Mouse (Mus musculus): ENCODE data around the gene Phtf2. TPM values are rescaled to one million over a fixed set of nuclear protein-coding genes. Genes with fewer than 3 reads are reported as not detected.
"Not testable (repeated sequence)": the region's sequence is repeated elsewhere in the genome, so short reads cannot be mapped to it uniquely, and the experiment has no call there.

The Phtf2 gene
- total and polyA plus RNA-seq, 3 experiments: 14.3 to 75.2 (median 61.2) TPM

GRCm38 (mm10) chr5:20779191-20779590 is 102.7 kb downstream of the Phtf2 start:
- intact Hi-C loops (cut with DNase I): no loop called here
- no peaks in the 10 kb centered on the region for H3K36me3 ChIP-seq (ENCODE audit: control insufficient read depth, insufficient read depth, low read length)
- DNase-seq: no peak
- H3K79me2 ChIP-seq (replicated peaks; ENCODE audit: control insufficient read depth, insufficient read depth, low read length): no peaks in the 10 kb centered on the region
- TF ChIP-seq POLR2A (IDR thresholded peaks at IDR 0.05; ENCODE audit: insufficient read depth, low read depth, low read length) (no peak), EP300 (IDR thresholded peaks at IDR 0.05; ENCODE audit: insufficient read depth, low read depth, low read length) (no peak), CTCF (IDR thresholded peaks at IDR 0.05) (no peak)
- H3K27me3 ChIP-seq (ENCODE audit: control insufficient read depth, insufficient read depth, low read length): no peaks in the 10 kb centered on the region
- H3K4me3 ChIP-seq: no peak overlapping the region
- H3K9ac ChIP-seq (ENCODE audit: low read depth, low read length): no peak overlapping the region
- no peak overlapping the region for H3K27ac ChIP-seq
- 58% methylated on average over 2 of the region's 2 CpGs for WGBS
- H3K4me1 ChIP-seq (ENCODE audit: control insufficient read depth, insufficient read depth, low read length): no peaks in the 10 kb centered on the region

DNA sequence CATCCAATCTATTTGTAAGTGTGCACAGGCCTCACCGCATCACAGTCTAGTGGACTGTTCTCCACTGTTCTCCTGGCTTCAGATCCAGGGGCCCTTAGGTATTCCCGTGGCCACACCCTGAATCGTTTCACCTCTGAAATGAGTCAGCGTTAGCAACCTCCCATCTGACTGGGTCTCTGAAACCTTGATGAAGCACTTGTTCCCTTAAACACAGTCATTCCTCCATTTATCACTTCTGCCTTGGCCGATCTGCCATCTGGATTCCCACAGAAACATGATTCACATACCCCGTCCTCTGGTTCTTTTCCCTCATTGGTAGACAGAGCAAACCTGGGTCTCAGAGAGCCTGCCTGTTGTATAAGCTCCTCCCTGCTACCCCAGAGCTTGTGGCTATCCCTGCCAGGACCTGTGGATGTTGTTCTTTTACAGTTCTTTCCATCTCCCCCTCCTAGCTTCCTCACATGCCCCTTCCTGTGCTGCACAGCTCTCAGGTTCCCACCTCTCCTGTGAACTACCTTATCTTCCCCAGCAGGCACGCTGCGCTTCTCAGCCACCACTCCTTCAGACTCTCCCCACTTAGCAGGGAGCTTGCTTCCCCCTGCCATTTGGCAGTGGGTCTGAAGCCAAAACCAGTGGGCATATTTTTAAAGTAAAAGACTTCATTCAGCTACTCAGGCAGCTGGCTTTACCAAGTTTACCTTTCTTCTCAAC is 103.5 kb downstream of the Phtf2 start:
- Histone ChIP-seq H3K9ac (ENCODE audit: low read depth, low read length) (no peak overlapping the region), H3K4me3 (no peak overlapping the region), H3K27me3 (ENCODE audit: control insufficient read depth, insufficient read depth, low read length) (no peaks in the 10 kb centered on the region), H3K36me3 (ENCODE audit: control insufficient read depth, insufficient read depth, low read length) (0 out of 2 replicates have a peak, but pooled peaks cover 1% of the 10 kb centered on the region), H3K79me2 (replicated peaks; ENCODE audit: control insufficient read depth, insufficient read depth, low read length) (no peaks in the 10 kb centered on the region), H3K4me1 (ENCODE audit: control insufficient read depth, insufficient read depth, low read length) (no peaks in the 10 kb centered on the region), H3K27ac (no peak overlapping the region)
- TF ChIP-seq POLR2A (IDR thresholded peaks at IDR 0.05; ENCODE audit: insufficient read depth, low read depth, low read length): no peak
- no peak for TF ChIP-seq CTCF (IDR thresholded peaks at IDR 0.05)
- no peak for TF ChIP-seq EP300 (IDR thresholded peaks at IDR 0.05; ENCODE audit: insufficient read depth, low read depth, low read length)
- intact Hi-C loops (cut with DNase I): no loop called here
- no peak for DNase-seq
- WGBS: 59% methylated on average over 8 of the region's 8 CpGs

DNA sequence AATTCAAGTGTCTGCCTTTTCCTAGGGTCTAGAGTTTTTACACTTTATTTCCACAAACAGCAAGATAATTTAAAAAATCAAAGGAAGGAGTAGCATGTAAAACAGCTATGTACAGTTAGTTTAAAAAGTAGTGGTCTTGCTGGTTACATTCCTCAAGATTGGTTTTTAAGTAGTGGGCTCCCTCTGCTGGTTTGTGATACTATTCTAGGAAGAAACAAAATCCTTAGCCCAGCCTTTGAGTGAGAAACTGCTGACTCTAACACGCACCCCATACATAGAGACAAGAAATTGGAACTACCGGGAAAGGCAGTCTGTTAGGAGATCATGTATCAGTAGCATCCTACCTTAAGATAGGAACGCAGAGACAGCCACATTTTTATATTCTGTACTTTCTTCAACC is 108.6 kb downstream of the Phtf2 start:
- no peak overlapping the region for H3K27ac ChIP-seq
- WGBS: 58% methylated on average over 3 of the region's 3 CpGs

DNA sequence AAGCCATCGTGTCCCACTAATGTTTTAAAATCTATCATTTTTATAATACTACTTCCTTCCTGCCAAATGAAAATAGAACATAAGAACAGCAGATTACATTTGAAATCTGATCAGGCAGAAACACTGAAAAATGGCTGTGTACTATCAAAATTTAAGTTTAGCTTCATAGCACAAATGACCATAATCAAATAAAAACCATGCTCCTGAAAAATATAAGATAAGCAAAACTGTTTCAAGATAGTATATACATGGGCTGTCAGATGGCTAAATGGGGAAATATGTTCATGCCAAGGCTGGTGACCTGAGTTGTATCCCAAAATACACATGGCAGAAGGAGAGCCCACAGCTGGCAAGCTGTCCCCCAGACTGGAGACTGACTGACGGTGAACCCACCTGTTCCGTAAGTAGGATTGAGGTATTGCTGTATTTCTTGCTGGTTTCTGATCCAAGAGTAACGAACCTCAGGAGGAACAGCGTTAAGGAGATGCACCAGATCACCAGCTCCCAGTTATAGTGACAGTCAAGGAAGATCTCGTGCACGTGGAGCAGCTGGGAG is 116.5 kb downstream of the Phtf2 start:
- H3K27ac ChIP-seq: no peak overlapping the region; the same call in 1 of the 2 replicates
- peaks cover 2% of the 10 kb centered on the region for H3K36me3 ChIP-seq (ENCODE audit: control insufficient read depth, insufficient read depth, low read length)
- 69% methylated on average over 7 of the region's 7 CpGs for WGBS
- TF ChIP-seq CTCF (IDR thresholded peaks at IDR 0.05): no peak
- TF ChIP-seq EP300 (IDR thresholded peaks at IDR 0.05; ENCODE audit: insufficient read depth, low read depth, low read length): no peak
- TF ChIP-seq POLR2A (IDR thresholded peaks at IDR 0.05; ENCODE audit: insufficient read depth, low read depth, low read length): no peak
- peaks cover 1% of the 10 kb centered on the region; the same call in 1 of the 2 replicates for H3K4me1 ChIP-seq (ENCODE audit: control insufficient read depth, insufficient read depth, low read length)
- peak in 1 of 2 experiments; percentile 36 for DNase-seq
- no peak overlapping the region for H3K9ac ChIP-seq (ENCODE audit: low read depth, low read length)
- intact Hi-C loops (cut with DNase I): no loop called here
- no peaks in the 10 kb centered on the region for H3K79me2 ChIP-seq (replicated peaks; ENCODE audit: control insufficient read depth, insufficient read depth, low read length)
- H3K27me3 ChIP-seq (ENCODE audit: control insufficient read depth, insufficient read depth, low read length): no peaks in the 10 kb centered on the region
- H3K4me3 ChIP-seq: no peak overlapping the region

More for the DNA sequence above, 108.6 kb downstream of the Phtf2 start:
- Histone ChIP-seq H3K4me1 (ENCODE audit: control insufficient read depth, insufficient read depth, low read length) (no peaks in the 10 kb centered on the region), H3K79me2 (replicated peaks; ENCODE audit: control insufficient read depth, insufficient read depth, low read length) (no peaks in the 10 kb centered on the region), H3K27me3 (ENCODE audit: control insufficient read depth, insufficient read depth, low read length) (no peaks in the 10 kb centered on the region), H3K9ac (ENCODE audit: low read depth, low read length) (no peak overlapping the region), H3K36me3 (ENCODE audit: control insufficient read depth, insufficient read depth, low read length) (0 out of 2 replicates have a peak, but pooled peaks cover 1% of the 10 kb centered on the region), H3K4me3 (no peak overlapping the region)
- intact Hi-C loops (cut with DNase I): loop anchor here (5.0 kb wide), 1 partner anchor 1251 kb away; no protein-coding TSS in a partner anchor
- DNase-seq: no peak
- TF ChIP-seq CTCF (IDR thresholded peaks at IDR 0.05) (peak; percentile 66), POLR2A (IDR thresholded peaks at IDR 0.05; ENCODE audit: insufficient read depth, low read depth, low read length) (no peak)

DNA sequence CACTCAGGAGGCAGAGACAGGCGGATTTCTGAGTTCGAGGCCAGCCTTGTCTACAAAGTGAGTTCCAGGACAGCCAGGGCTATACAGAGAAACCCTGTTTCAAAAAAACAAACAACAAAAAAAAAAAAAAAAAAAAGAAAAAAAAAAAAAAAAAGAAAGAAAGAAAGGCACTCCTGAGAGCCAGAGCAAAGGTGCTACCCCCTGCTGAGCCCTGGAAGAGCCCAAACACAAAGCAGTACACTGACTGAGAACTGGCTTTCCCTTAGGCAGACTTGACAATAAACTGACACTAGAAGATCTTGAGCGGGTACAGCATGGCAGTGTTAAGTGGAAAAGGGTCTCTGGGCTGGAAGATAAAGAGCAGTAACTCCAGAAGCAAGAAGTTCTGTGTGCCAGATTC is 119.5 kb downstream of the Phtf2 start:
- H3K4me1 ChIP-seq (ENCODE audit: control insufficient read depth, insufficient read depth, low read length); DNase-seq; H3K27me3 ChIP-seq (ENCODE audit: control insufficient read depth, insufficient read depth, low read length); H3K27ac ChIP-seq; H3K36me3 ChIP-seq (ENCODE audit: control insufficient read depth, insufficient read depth, low read length); H3K79me2 ChIP-seq (replicated peaks; ENCODE audit: control insufficient read depth, insufficient read depth, low read length); H3K9ac ChIP-seq (ENCODE audit: low read depth, low read length); H3K4me3 ChIP-seq: not testable (repeated sequence)
- intact Hi-C loops (cut with DNase I): loop anchor here (5.0 kb wide), 1 partner anchor 40 kb away; no protein-coding TSS in a partner anchor
- WGBS: 93% methylated on average over 3 of the region's 3 CpGs

Data from heart, adult 2 months (tissue).